Mouse (Mus musculus) thymus, postnatal 10 days (tissue): Measurements from ENCODE around the gene Cfd.

ENCODE experiments used
- DNase-seq, 2 experiments: peaks; one replicate each; pipeline ENCODE4 v3.0.0; 2021; ENCODE audit warnings: low spot score in 2 of 2

Cfd gene

DNA sequence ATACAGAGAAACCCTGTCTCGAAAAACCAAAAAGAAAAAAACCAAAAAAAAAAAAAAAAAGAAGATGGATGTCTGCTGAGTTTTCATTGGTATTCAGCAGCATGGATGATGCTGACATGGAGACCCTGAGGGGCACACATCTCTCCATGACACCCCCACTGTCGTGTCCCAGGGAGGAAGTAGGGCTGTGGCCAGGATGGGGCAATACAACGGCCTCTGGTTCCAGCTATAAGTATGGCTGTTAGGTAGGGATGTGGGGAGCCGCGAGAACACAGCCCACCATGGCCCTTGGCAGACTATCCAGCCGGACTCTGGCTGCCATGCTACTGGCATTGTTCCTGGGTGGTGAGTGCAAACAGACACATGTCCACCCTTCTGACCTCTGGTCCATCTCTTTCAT lies 4.6 kb upstream of the Cfd start, which contains the start of gene Elane:
Gene Elane, plus strand, starts transcription at position 194 of the 400 bp plus-strand sequence.
- DNase-seq: no peak

- DNase-seq: no peak
These were observed 4.0 kb upstream of the Cfd start for GRCm38 (mm10) chr10:79886611-79887010.

DNA sequence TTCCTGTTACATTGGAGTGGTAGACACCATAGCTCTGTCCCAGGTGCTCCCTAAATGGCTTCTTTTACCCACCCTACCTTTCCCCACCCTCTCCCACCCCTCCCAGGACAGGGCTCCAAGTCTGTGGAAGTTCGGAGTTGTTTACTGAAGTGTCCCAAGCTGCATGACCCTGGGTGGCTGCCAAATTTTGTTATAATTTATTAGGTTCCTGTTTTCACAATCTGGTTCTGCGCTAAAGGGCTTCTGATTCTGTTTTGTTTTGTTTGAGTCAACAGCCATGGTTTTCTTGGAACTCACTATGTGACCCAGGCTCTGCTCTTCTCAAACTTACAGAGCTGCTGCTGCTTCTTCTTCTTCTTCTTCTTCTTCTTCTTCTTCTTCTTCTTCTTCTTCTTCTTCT lies 1.3 kb upstream of the Cfd start:
- DNase-seq: no peak

GRCm38 (mm10) chr10:79892451-79893118 lies 1.9 kb downstream of the Cfd start:
- DNase-seq: peak; percentile 69 to 88

GRCm38 (mm10) chr10:79896306-79896705 lies 5.7 kb downstream of the Cfd start:
- DNase-seq: no peak

DNA sequence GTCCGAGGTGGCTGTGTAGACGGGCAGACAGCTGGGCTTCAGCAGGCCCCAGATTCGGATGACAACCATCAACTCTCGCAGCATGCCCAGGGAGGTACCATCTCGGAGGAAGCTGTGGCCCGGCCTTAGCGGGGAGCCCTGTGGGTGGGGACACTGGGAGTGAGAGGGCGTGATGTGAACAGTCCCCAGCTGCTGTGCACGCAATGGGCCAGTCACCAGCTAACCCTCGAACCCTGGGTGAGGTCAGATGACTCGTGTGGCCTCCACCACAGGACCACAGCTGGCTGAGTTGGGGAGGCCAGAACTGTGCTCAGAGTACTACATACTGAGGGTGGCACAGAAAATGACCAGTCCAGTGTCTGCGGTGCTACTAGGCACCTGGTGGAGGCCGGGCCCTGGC lies 6.2 kb downstream of the Cfd start:
- no peak for DNase-seq

GRCm38 (mm10) chr10:79897316-79898245 lies 6.9 kb downstream of the Cfd start:
- DNase-seq: no peak

DNA sequence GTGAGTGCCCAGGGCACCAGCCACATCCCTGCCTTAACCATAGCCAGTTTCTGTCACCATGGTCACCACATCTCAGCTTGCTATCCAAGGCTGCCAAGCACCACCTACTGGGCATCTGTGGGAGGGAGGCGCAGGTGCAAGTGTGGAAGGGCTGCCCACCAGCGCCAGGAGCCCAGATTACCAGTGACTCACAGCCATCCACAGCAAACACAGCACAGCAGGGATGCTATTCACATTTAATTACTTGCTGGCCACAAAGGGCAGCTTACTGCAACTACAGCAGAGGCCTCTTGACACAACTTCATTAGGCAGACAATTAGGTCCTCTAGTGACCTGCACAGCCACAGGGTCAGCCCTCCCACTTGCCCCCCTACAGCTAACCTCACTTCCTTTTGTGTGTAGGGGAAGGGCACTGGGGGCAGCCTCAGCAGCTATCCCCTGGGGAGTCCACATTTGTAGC lies 10.3 kb downstream of the Cfd start:
- no peak for DNase-seq

GRCm38 (mm10) chr10:79906712-79907111 lies 16.1 kb downstream of the Cfd start:
- DNase-seq: no peak

DNA sequence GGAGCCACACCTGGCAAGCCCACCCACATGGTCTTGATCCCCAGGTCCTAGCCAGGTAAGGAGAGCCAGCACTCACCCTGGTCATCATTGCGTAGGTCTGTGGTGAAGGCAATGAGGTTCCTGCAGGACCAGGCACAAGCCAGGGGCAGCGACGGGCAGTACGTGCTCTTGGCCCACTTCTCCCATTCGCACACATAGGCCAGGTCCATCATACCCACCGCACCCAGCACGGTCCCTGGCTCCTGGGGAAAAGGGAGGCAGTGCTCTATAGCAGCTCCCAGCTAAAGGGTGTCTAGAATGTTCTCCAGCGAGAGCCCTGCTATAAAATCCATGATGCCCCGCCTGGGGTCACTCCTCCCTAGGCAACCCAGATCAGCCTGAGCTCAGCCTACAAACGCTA lies 16.8 kb downstream of the Cfd start:
- no peak for DNase-seq

GRCm38 (mm10) chr10:79908167-79909091 lies 17.8 kb downstream of the Cfd start, which contains the start of gene Med16:
TSS of gene Med16 (minus strand) at chr10:79908923.
- DNase-seq: peak; percentile 98 to 99

DNA sequence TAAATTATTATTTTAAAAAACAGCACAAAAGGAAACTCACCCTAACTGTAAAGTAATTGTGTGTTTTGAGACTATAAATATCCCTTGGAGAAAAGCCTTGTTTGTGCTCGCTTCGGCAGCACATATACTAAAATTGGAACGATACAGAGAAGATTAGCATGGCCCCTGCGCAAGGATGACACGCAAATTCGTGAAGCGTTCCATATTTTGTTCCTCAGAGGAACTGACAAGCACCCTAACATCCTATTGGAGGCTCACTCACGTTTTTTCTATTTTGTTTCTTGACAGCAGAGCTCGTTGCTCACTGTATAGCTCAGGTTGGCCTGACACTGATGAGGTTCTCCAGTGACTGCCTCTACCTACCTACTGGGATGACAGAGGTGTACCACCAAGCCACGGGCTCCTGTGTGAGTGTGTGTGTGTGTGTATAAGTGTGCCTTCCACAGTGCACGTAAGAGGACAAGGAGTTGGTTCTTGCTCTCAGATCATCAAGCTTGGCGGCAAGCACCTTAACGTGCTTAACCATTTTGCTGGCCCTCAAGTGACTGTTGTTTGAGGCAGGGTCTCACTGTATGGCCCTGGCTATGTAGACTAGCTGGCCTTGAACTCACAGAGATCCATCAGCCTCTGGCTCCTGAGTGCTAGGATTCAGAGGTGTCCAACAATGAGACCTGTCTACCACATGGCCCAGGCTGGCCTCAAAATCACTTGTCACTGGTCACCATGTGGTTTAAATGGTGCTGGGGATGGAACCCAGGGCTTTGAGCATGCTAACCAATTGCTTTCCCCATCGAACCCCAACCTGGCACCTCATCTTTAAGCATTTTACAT lies 18.7 kb downstream of the Cfd start:
- DNase-seq: peak in 1 of 2 experiments; percentile 41

DNA sequence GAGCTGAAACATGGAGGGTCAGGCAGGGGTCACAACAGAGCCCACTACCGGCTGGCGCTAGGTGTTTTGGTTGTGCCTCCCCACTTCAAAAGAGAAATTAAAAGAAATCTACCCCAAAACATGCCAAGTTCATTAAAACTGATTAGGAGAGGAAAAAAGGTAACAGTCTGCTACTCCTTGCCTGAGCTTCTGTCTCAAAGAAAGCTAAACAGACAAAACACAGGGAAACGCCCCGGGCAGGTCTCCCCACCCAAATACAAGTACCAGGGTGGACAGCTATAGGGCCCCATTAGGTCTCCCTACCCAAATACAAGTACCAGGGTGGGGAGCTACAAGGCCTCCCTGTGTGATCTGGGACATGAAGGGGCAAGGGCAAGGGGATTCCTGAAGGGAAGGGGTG lies 19.9 kb downstream of the Cfd start, which contains the start of gene Gm26602:
Gene Gm26602, plus strand, starts transcription at position 301 of the 400 bp plus-strand sequence.
- no peak for DNase-seq

- no peak for DNase-seq
These were observed 21.8 kb downstream of the Cfd start for GRCm38 (mm10) chr10:79912412-79912811.

- no peak for DNase-seq
These were observed 23.7 kb downstream of the Cfd start for GRCm38 (mm10) chr10:79914131-79914947.

DNA sequence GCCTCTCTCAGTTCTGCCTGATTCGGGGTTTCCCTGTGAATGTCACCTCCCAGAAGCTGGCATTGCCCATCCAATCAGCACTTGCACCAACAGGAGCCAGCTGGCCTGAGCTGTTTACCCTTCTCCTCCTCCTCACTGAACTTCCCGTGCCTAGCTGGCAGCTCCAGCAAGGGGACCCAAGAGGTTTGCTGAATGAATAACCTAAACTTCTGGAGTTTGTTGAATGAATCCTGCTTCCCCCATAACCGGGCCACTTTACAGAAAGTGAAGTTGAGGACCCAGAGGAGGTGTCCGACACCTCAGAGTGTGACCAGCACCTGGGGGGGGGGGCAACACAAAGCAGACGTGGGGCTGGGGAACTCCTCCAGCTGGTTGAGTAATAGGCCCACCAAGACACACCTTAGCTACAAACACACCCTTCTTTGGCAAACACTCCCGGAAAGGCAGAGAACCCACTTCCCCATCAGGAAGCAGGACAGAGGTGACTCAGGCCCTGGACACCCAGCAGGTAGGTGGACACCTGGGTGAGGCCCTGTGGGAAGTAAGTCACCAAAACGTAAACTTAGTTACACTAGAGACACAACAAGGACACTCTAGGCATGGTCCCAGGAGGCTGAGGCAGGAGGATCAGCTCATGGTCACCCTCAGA lies 24.4 kb downstream of the Cfd start:
- DNase-seq: no peak

DNA sequence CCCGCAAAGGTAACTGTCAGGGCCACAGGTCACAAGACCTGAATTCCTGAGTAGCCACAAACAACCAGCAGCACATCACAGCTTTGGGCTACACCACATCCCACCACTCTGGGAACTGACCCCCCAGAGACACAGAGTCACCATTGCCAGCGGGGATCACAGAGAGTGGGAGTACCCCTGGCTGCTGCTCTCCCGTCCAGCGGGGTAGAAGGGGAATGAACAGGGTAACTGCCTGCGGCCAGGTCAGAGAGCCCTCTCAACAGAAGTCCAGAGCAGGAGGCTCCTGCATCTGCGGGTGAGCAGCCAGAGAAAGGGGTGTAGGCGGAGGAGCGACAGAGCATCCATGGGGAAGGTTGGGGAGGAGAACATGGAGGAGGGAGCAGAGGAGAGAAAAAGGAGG lies 25.4 kb downstream of the Cfd start:
- no peak for DNase-seq

- DNase-seq: peak; percentile 70 to 82
These were observed 26.3 kb downstream of the Cfd start, which contains the start of gene Kiss1r for GRCm38 (mm10) chr10:79916808-79917531. TSS of gene Kiss1r (plus strand) at chr10:79916971.
